Mouse (Mus musculus) MEL (cell line): ENCODE measurements around the gene Dpp4. TPM values are rescaled to one million over a fixed set of nuclear protein-coding genes. Genes with fewer than 3 reads are reported as not detected.

ENCODE experiments used
- DNase-seq: peaks from one replicate; pipeline ENCODE4 v3.0.0; 2011; ENCODE audit warnings: low read depth, low spot score
- H3K27ac ChIP-seq: 2 replicates; pipeline ENCODE4 v1.5.1; 2012; ENCODE audit warnings: low read depth, mild to moderate bottlenecking, control low read depth, low read length, moderate library complexity; ENCODE audit not compliant: control insufficient read depth
- H3K27me3 ChIP-seq, 2 experiments: fragments of 150-350 bp in 1 of 2; sonication (generic) in 1 of 2; 2 replicates each; pipeline ENCODE4 v1.6.1; 2012; ENCODE audit warnings: low read length in 2 of 2, mild to moderate bottlenecking in 2 of 2, improper control_type of control experiment in 1 of 2, moderate library complexity in 1 of 2; ENCODE audit not compliant: insufficient read depth in 2 of 2, control insufficient read depth in 1 of 2
- H3K36me3 ChIP-seq, 2 experiments: 2 replicates each; pipeline ENCODE4 v1.6.1; 2012 to 2014; ENCODE audit warnings: low read length in 2 of 2, improper control_type of control experiment in 1 of 2, inconsistent platforms in 1 of 2, mild to moderate bottlenecking in 1 of 2; ENCODE audit not compliant: insufficient read depth in 2 of 2, control insufficient read depth in 1 of 2
- H3K4me1 ChIP-seq, 2 experiments: fragments of 150-350 bp in 1 of 2; sonication (generic) in 1 of 2; 2 replicates each; pipeline ENCODE4 v1.6.1; 2012; ENCODE audit warnings: low read length in 2 of 2, improper control_type of control experiment in 1 of 2, mild to moderate bottlenecking in 1 of 2; ENCODE audit not compliant: insufficient read depth in 2 of 2, control insufficient read depth in 1 of 2
- H3K4me3 ChIP-seq, 2 experiments: fragments of 150-350 bp in 1 of 2; sonication (generic) in 1 of 2; 2 replicates each; pipeline ENCODE4 v1.5.1; 2012; ENCODE audit warnings: low read depth in 2 of 2, low read length in 2 of 2, mild to moderate bottlenecking in 2 of 2, moderate library complexity in 2 of 2, control low read depth in 1 of 2, improper control_type of control experiment in 1 of 2; ENCODE audit not compliant: control insufficient read depth in 1 of 2, insufficient read depth in 1 of 2
- H3K79me2 ChIP-seq: 2 replicates; pipeline ENCODE4 v1.6.1; 2012; ENCODE audit warnings: mild to moderate bottlenecking, low read length, moderate library complexity; ENCODE audit not compliant: control insufficient read depth, poor library complexity, insufficient read depth
- H3K9ac ChIP-seq: 2 replicates; pipeline ENCODE4 v1.6.1; 2012; ENCODE audit warnings: low read depth, mild to moderate bottlenecking, control low read depth, low read length, moderate library complexity; ENCODE audit not compliant: control insufficient read depth, poor library complexity, severe bottlenecking
- H3K9me3 ChIP-seq: fragments of 150-350 bp; sonication (generic); replicated peaks from 2 replicates; pipeline ENCODE4 v1.6.1; 2012; ENCODE audit warnings: mild to moderate bottlenecking, low read length, improper control_type of control experiment, moderate library complexity; ENCODE audit not compliant: insufficient read depth
- BHLHE40 ChIP-seq: IDR thresholded peaks from 2 replicates; pipeline ENCODE4 v1.6.1; 2012; ENCODE audit warnings: low read depth, mild to moderate bottlenecking, inconsistent platforms, low read length, improper control_type of control experiment, borderline replicate concordance
- CHD1 ChIP-seq: IDR thresholded peaks from 2 replicates; pipeline ENCODE4 v1.6.1; 2012; ENCODE audit warnings: low read depth, mild to moderate bottlenecking, inconsistent platforms, low read length, improper control_type of control experiment
- CHD2 ChIP-seq: IDR thresholded peaks from 2 replicates; pipeline ENCODE4 v1.6.1; 2011; ENCODE audit warnings: low read length, improper control_type of control experiment
- CTCF ChIP-seq, 3 experiments: IDR thresholded peaks in 2 of 3; conservative IDR thresholded peaks in 1 of 3; 2 replicates each; pipeline ENCODE4 v1.5.1; 2011 to 2012; ENCODE audit warnings: low read length in 3 of 3, low read depth in 2 of 3, mild to moderate bottlenecking in 2 of 3, improper control_type of control experiment in 1 of 3, inconsistent platforms in 1 of 3, mixed read lengths in 1 of 3, moderate library complexity in 1 of 3; ENCODE audit not compliant: control insufficient read depth in 1 of 3, insufficient read depth in 1 of 3, poor library complexity in 1 of 3, severe bottlenecking in 1 of 3
- GABPA ChIP-seq: IDR thresholded peaks from 2 replicates; pipeline ENCODE4 v1.6.1; 2012; ENCODE audit warnings: low read depth, mild to moderate bottlenecking, inconsistent platforms, low read length, improper control_type of control experiment, moderate library complexity
- GATA1 ChIP-seq: IDR thresholded peaks from 2 replicates; pipeline ENCODE4 v1.6.1; 2011; ENCODE audit warnings: low read depth, low read length, improper control_type of control experiment
- JUND ChIP-seq: IDR thresholded peaks from 2 replicates; pipeline ENCODE4 v1.6.1; 2011; ENCODE audit warnings: low read depth, mild to moderate bottlenecking, improper control_type of control experiment, low read length
- MAFK ChIP-seq: IDR thresholded peaks from 2 replicates; pipeline ENCODE4 v1.6.1; 2011; ENCODE audit warnings: low read depth, mild to moderate bottlenecking, low read length, improper control_type of control experiment, borderline replicate concordance
- MAX ChIP-seq: IDR thresholded peaks from 2 replicates; pipeline ENCODE4 v1.6.1; 2011; ENCODE audit warnings: low read length, improper control_type of control experiment
- MAZ ChIP-seq: IDR thresholded peaks from 2 replicates; pipeline ENCODE4 v1.6.1; 2012; ENCODE audit warnings: low read depth, mild to moderate bottlenecking, inconsistent platforms, low read length, improper control_type of control experiment
- MEF2A ChIP-seq: IDR thresholded peaks from 2 replicates; pipeline ENCODE4 v1.6.1; 2014; ENCODE audit warnings: low read depth, mild to moderate bottlenecking, inconsistent platforms, low read length, improper control_type of control experiment; ENCODE audit not compliant: poor library complexity, insufficient replicate concordance, severe bottlenecking; ENCODE audit errors: extremely low read depth
- MXI1 ChIP-seq: IDR thresholded peaks from 2 replicates; pipeline ENCODE4 v1.6.1; 2011; ENCODE audit warnings: mild to moderate bottlenecking, low read depth, low read length, improper control_type of control experiment
- MYB ChIP-seq: IDR thresholded peaks from 2 replicates; pipeline ENCODE4 v1.6.1; 2011; ENCODE audit warnings: mild to moderate bottlenecking, low read depth, low read length, improper control_type of control experiment
- MYC ChIP-seq: IDR thresholded peaks from 2 replicates; pipeline ENCODE4 v1.6.1; 2011; ENCODE audit warnings: low read depth, mild to moderate bottlenecking, low read length, improper control_type of control experiment, moderate library complexity
- NELFE ChIP-seq: IDR thresholded peaks from 2 replicates; pipeline ENCODE4 v1.6.1; 2011; ENCODE audit warnings: low read depth, low read length, improper control_type of control experiment
- POLR2A ChIP-seq, 2 experiments: IDR thresholded peaks; 2 replicates each; pipeline ENCODE4 v1.6.1; 2011 to 2012; ENCODE audit warnings: low read length in 2 of 2, mild to moderate bottlenecking in 2 of 2, control low read depth in 1 of 2, improper control_type of control experiment in 1 of 2, low read depth in 1 of 2, moderate library complexity in 1 of 2; ENCODE audit not compliant: control insufficient read depth in 1 of 2, insufficient read depth in 1 of 2, poor library complexity in 1 of 2
- POLR2AphosphoS2 ChIP-seq: IDR thresholded peaks from 2 replicates; pipeline ENCODE4 v1.6.1; 2011; ENCODE audit warnings: low read length, improper control_type of control experiment
- POLR2AphosphoS5 ChIP-seq: IDR thresholded peaks from 2 replicates; pipeline ENCODE4 v1.6.1; 2012; ENCODE audit warnings: low read depth, borderline replicate concordance, mild to moderate bottlenecking, inconsistent platforms, low read length, moderate library complexity, mixed read lengths
- SIN3A ChIP-seq: IDR thresholded peaks from 2 replicates; pipeline ENCODE4 v1.6.1; 2012; ENCODE audit warnings: low read length, improper control_type of control experiment, inconsistent platforms
- TAL1 ChIP-seq: IDR thresholded peaks from 2 replicates; pipeline ENCODE4 v1.6.1; 2012; ENCODE audit warnings: mild to moderate bottlenecking, inconsistent platforms, low read length, moderate library complexity, mixed read lengths
- TBP ChIP-seq: IDR thresholded peaks from 2 replicates; pipeline ENCODE4 v1.8.0; 2011; ENCODE audit warnings: low read depth, low read length, improper control_type of control experiment
- UBTF ChIP-seq: IDR thresholded peaks from 2 replicates; pipeline ENCODE4 v1.6.1; 2012; ENCODE audit warnings: low read depth, mild to moderate bottlenecking, inconsistent platforms, low read length, improper control_type of control experiment, moderate library complexity, borderline replicate concordance; ENCODE audit not compliant: insufficient read depth
- USF1 ChIP-seq: IDR thresholded peaks from 2 replicates; pipeline ENCODE4 v1.6.1; 2014; ENCODE audit warnings: low read depth, mild to moderate bottlenecking, inconsistent platforms, low read length, improper control_type of control experiment, moderate library complexity
- USF2 ChIP-seq, 2 experiments: IDR thresholded peaks; 2 replicates each; pipeline ENCODE4 v1.6.1; 2011 to 2012; ENCODE audit warnings: improper control_type of control experiment in 2 of 2, low read length in 2 of 2, borderline replicate concordance in 1 of 2, inconsistent platforms in 1 of 2, low read depth in 1 of 2, mild to moderate bottlenecking in 1 of 2; ENCODE audit not compliant: insufficient read depth in 1 of 2
- ZKSCAN1 ChIP-seq: IDR thresholded peaks from 2 replicates; pipeline ENCODE4 v1.6.1; 2012; ENCODE audit warnings: low read depth, mild to moderate bottlenecking, inconsistent platforms, low read length, improper control_type of control experiment, moderate library complexity
- ZMIZ1 ChIP-seq: IDR thresholded peaks from 2 replicates; pipeline ENCODE4 v1.6.1; 2012; ENCODE audit warnings: low read depth, mild to moderate bottlenecking, inconsistent platforms, low read length, improper control_type of control experiment, moderate library complexity
- ZNF384 ChIP-seq: IDR thresholded peaks from 2 replicates; pipeline ENCODE4 v1.6.1; 2012; ENCODE audit warnings: low read depth, mild to moderate bottlenecking, inconsistent platforms, low read length, improper control_type of control experiment
- polyA plus RNA-seq, 2 experiments: library from polyadenylated mRNA; stranded (reverse) in 1 of 2; unstranded in 1 of 2; fragments of >175 nt in 1 of 2; fragments of >200 nt in 1 of 2; gene quantifications; 2 replicates each; pipeline versions ENCODE4 v1.2.1 to v1.2.4; 2012; ENCODE audit warnings: low replicate concordance in 2 of 2, low read depth in 1 of 2; ENCODE audit not compliant: insufficient read length in 2 of 2, insufficient read depth in 1 of 2, missing spikeins in 1 of 2
- total RNA-seq: library from RNA; depleted of rRNA; stranded (reverse); fragments of 300-350 nt; gene quantifications from 2 replicates; pipeline ENCODE4 v1.2.3, GENCODE M21; 2012

Gene Dpp4
- total and polyA plus RNA-seq, 3 experiments: 40.4 to 99.1 (median 64.1) TPM

DNA sequence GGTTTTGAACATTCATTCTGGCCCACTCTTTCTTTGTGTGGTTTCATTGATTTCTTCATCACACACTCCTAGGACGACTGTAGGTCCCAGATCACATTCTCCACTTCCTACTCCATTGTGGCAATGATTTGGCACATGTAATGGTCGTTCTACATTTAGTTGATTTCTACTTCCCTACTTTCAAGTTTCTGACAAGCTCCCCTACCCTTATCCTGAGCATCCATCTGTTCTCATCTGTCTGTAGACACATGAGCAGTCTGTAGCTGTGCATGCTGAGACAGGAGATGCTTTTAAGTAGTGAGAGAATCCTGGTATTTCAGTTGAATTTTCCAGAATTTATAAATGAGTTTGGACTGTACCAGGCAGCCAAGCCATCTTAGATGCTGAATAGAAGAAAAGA is 95.1 kb downstream of the Dpp4 start (continued):
- TF ChIP-seq MAZ (no peak), TAL1 (peak; percentile 65), MAFK (no peak), GABPA (no peak), TBP (no peak), ZKSCAN1 (no peak), CHD2 (no peak), SIN3A (no peak), POLR2AphosphoS5 (no peak), USF2 (IDR thresholded peaks at IDR 0.05; ENCODE audit: borderline replicate concordance in 1 of 2, insufficient read depth in 1 of 2, low read depth in 1 of 2, low read length in 2 of 2) (no peak), POLR2AphosphoS2 (no peak), POLR2A (IDR thresholded peaks at IDR 0.05; ENCODE audit: control insufficient read depth in 1 of 2, insufficient read depth in 1 of 2, low read depth in 1 of 2, low read length in 2 of 2, poor library complexity in 1 of 2) (no peak), MYC (peak; percentile 55; the same call in 1 of the 2 replicates), ZMIZ1 (no peak)

DNA sequence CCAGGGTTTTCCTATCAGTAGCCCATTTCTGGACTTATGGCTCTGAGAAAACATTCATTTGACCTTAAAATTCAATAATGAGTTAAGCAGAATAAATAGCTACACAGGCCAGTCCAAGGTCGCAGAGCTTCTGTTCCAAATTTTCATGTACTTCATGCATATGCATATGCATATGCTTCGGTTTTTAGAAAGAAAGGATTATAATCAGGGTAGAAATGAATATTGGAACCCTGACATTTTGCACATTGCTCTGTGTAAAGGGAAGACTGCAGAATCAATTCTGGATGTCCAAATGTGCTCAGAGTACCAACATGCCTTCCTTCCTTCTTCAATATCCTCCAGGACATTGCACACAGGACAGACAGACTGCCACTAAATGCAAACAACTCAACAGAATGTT is 104.6 kb downstream of the Dpp4 start:
- no peaks in the 10 kb centered on the region for H3K9me3 ChIP-seq
- no peaks in the 10 kb centered on the region for H3K27me3 ChIP-seq
- TF ChIP-seq ZNF384 (no peak), MYB (no peak), CTCF (IDR thresholded peaks at IDR 0.05 in 2 of 3, conservative IDR thresholded peaks at IDR 0.05 in 1 of 3; ENCODE audit: control insufficient read depth in 1 of 3, insufficient read depth in 1 of 3, low read depth in 2 of 3, low read length in 3 of 3, poor library complexity in 1 of 3, severe bottlenecking in 1 of 3) (no peak), MAFK (no peak), BHLHE40 (no peak), POLR2AphosphoS5 (no peak), POLR2A (IDR thresholded peaks at IDR 0.05; ENCODE audit: control insufficient read depth in 1 of 2, insufficient read depth in 1 of 2, low read depth in 1 of 2, low read length in 2 of 2, poor library complexity in 1 of 2) (no peak), UBTF (no peak), GATA1 (no peak), JUND (no peak), TAL1 (no peak), MXI1 (no peak), GABPA (no peak), MEF2A (no peak), USF1 (no peak), ZMIZ1 (no peak), POLR2AphosphoS2 (no peak), MAX (no peak), NELFE (no peak), CHD1 (no peak)
- TF ChIP-seq, all 39 proteins: peak for 0
- no peaks in the 10 kb centered on the region for H3K79me2 ChIP-seq
- DNase-seq: no peak
- H3K4me1 ChIP-seq: peaks cover 0 to 2% of the 10 kb centered on the region in 2 experiments; a peak in 1 of 4 replicates
- H3K9ac ChIP-seq: no peak overlapping the region
- H3K4me3 ChIP-seq: no peak overlapping the region
- H3K36me3 ChIP-seq: no peaks in the 10 kb centered on the region
- no peak overlapping the region for H3K27ac ChIP-seq
